Mouse (Mus musculus) testis, adult 2 months (tissue): ENCODE results near the gene Fat3. TPM values are rescaled to one million over a fixed set of nuclear protein-coding genes. Genes with fewer than 3 reads are reported as not detected.

Experiments used
- H3K27ac ChIP-seq: fragments of 200-500 bp; 2 replicates; pipeline ENCODE4 v1.5.1; 2012; ENCODE audit warnings: low read depth, low read length; ENCODE audit not compliant: control insufficient read depth, insufficient read depth
- H3K27me3 ChIP-seq: fragments of 200-500 bp; 2 replicates; pipeline ENCODE4 v1.6.1; 2012; ENCODE audit warnings: mild to moderate bottlenecking, low read length, moderate library complexity; ENCODE audit not compliant: control insufficient read depth, insufficient read depth
- H3K36me3 ChIP-seq: fragments of 200-500 bp; 2 replicates; pipeline ENCODE4 v1.6.1; 2012; ENCODE audit warnings: mild to moderate bottlenecking, low read length; ENCODE audit not compliant: control insufficient read depth, insufficient read depth
- H3K4me1 ChIP-seq: fragments of 200-500 bp; 2 replicates; pipeline ENCODE4 v1.6.1; 2012; ENCODE audit warnings: low read length; ENCODE audit not compliant: control insufficient read depth, insufficient read depth
- H3K4me3 ChIP-seq: fragments of 200-500 bp; 2 replicates; pipeline ENCODE4 v1.5.1; 2012; ENCODE audit warnings: low read depth, mild to moderate bottlenecking, low read length, moderate library complexity, mixed read lengths; ENCODE audit not compliant: control insufficient read depth
- CTCF ChIP-seq: fragments of 200-500 bp; IDR thresholded peaks from 2 replicates; pipeline ENCODE4 v1.5.1; 2012; ENCODE audit warnings: low read depth, mild to moderate bottlenecking, inconsistent platforms, low read length, moderate library complexity; ENCODE audit not compliant: control insufficient read depth, insufficient read depth, insufficient replicate concordance
- POLR2A ChIP-seq: fragments of 200-500 bp; IDR thresholded peaks from 2 replicates; pipeline ENCODE4 v1.6.1; 2012; ENCODE audit warnings: low read depth, mild to moderate bottlenecking, inconsistent platforms, low read length, moderate library complexity; ENCODE audit not compliant: control insufficient read depth
- polyA plus RNA-seq: library from polyadenylated mRNA; depleted of rRNA; stranded (reverse); fragments of >200 nt; gene quantifications from 2 replicates; pipeline ENCODE4 v1.2.3, GENCODE M21; 2012

The Fat3 gene
- polyA plus RNA-seq, 1 experiment: 1.7 TPM

- Histone ChIP-seq H3K4me1 (no peaks in the 10 kb centered on the region), H3K27me3 (no peaks in the 10 kb centered on the region), H3K36me3 (no peaks in the 10 kb centered on the region), H3K4me3 (no peak overlapping the region), H3K27ac (no peak overlapping the region)
- TF ChIP-seq POLR2A: no peak
- TF ChIP-seq CTCF: no peak
Measured at GRCm38 (mm10) chr9:16270056-16270767, 230.9 kb downstream of the Fat3 start.

GRCm38 (mm10) chr9:16265519-16265918 lies 235.6 kb downstream of the Fat3 start:
- no peaks in the 10 kb centered on the region for H3K4me1 ChIP-seq
- no peak overlapping the region for H3K27ac ChIP-seq
- H3K36me3 ChIP-seq: no peaks in the 10 kb centered on the region
- H3K4me3 ChIP-seq: no peak overlapping the region
- TF ChIP-seq CTCF (no peak), POLR2A (no peak)
- no peaks in the 10 kb centered on the region for H3K27me3 ChIP-seq

GRCm38 (mm10) chr9:16257241-16257840 lies 243.7 kb downstream of the Fat3 start:
- TF ChIP-seq POLR2A (no peak), CTCF (no peak)

GRCm38 (mm10) chr9:16256577-16257207 lies 244.4 kb downstream of the Fat3 start:
- H3K36me3 ChIP-seq: no peaks in the 10 kb centered on the region
- no peaks in the 10 kb centered on the region for H3K4me1 ChIP-seq
- H3K27ac ChIP-seq: no peak overlapping the region
- TF ChIP-seq CTCF: no peak
- no peak for TF ChIP-seq POLR2A
- no peaks in the 10 kb centered on the region for H3K27me3 ChIP-seq
- H3K4me3 ChIP-seq: no peak overlapping the region

More at GRCm38 (mm10) chr9:16257241-16257840, 243.7 kb downstream of the Fat3 start:
- no peak overlapping the region for H3K27ac ChIP-seq
- no peaks in the 10 kb centered on the region for H3K4me1 ChIP-seq
- H3K4me3 ChIP-seq: no peak overlapping the region
- H3K27me3 ChIP-seq: no peaks in the 10 kb centered on the region
- no peaks in the 10 kb centered on the region for H3K36me3 ChIP-seq

GRCm38 (mm10) chr9:16246741-16247140 lies 254.3 kb downstream of the Fat3 start:
- no peak overlapping the region for H3K27ac ChIP-seq
- no peaks in the 10 kb centered on the region for H3K36me3 ChIP-seq
- no peaks in the 10 kb centered on the region for H3K27me3 ChIP-seq
- H3K4me3 ChIP-seq: no peak overlapping the region
- H3K4me1 ChIP-seq: no peaks in the 10 kb centered on the region
- TF ChIP-seq CTCF: no peak
- TF ChIP-seq POLR2A: no peak

GRCm38 (mm10) chr9:16231575-16231974 lies 269.5 kb downstream of the Fat3 start:
- Histone ChIP-seq H3K27me3 (no peaks in the 10 kb centered on the region), H3K27ac (no peak overlapping the region), H3K4me1 (no peaks in the 10 kb centered on the region), H3K4me3 (no peak overlapping the region), H3K36me3 (no peaks in the 10 kb centered on the region)
- TF ChIP-seq POLR2A (no peak), CTCF (no peak)

GRCm38 (mm10) chr9:16228919-16229318 lies 272.2 kb downstream of the Fat3 start:
- Histone ChIP-seq H3K36me3 (no peaks in the 10 kb centered on the region), H3K27me3 (no peaks in the 10 kb centered on the region), H3K27ac (no peak overlapping the region), H3K4me3 (no peak overlapping the region), H3K4me1 (no peaks in the 10 kb centered on the region)
- TF ChIP-seq CTCF: no peak
- no peak for TF ChIP-seq POLR2A
